Mouse (Mus musculus) forebrain, embryonic 13.5 days (tissue): Measurements from ENCODE around the gene Prps1l1. TPM values are rescaled to one million over a fixed set of nuclear protein-coding genes. Genes with fewer than 3 reads are reported as not detected.

Source experiments
- polyA plus RNA-seq: library from polyadenylated mRNA; unstranded; fragments of >200 nt; fragmentation: Nextera tagmentation; extraction: Ambion mirVana; gene quantifications from 2 replicates; pipeline ENCODE4 v1.2.1, GENCODE M21; 2015

Prps1l1 gene
- polyA plus RNA-seq, 1 experiment from 2014 or later = not detected

Other genes starting within 250 kb of the Prps1l1 start
- 10.5 and 11.1 TPM in 2 replicates for gene Hdac9, start 67.7 kb upstream of the Prps1l1 start, polyA plus RNA-seq
- 22.3 and 23.3 TPM in 2 replicates for gene Snx13, start 62.4 kb downstream of the Prps1l1 start, polyA plus RNA-seq